Mouse (Mus musculus): ENCODE measurements around the gene BC048671. TPM values are rescaled to one million over a fixed set of nuclear protein-coding genes. Genes with fewer than 3 reads are reported as not detected.

Gene BC048671
- not detected in 2 replicates for polyA plus RNA-seq (2015; fragmentation: Nextera tagmentation; extraction: Ambion mirVana)

DNA sequence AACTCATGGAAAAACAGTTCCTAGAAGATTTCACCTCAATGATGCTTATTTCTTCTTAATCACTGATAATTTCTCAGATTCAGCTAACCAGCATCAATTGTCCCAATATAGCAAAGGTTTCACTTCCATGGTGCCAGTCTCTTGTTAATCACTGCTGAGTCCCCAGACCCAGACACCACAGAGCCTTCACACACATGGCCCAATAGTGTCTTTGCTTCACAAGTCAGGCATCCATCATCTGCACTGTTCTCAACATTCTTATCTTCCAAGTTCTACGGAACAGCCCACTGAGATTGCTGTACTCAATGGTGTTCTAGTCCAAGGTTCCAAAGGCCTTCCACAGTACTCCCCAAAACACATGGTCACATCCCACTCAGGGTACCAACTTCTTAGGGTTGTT is at the start of gene BC048671:
Gene BC048671, plus strand, starts transcription at position 301 of the 400 bp plus-strand sequence.
- Histone ChIP-seq H3K4me2 (replicated peaks) (no peak within 1 kb of the TSS), H3K9ac (replicated peaks) (no peak within 1 kb of the TSS), H3K36me3 (no peaks in the 10 kb centered on the region), H3K27ac (no peak within 1 kb of the TSS), H3K4me1 (replicated peaks) (no peaks in the 10 kb centered on the region), H3K4me3 (replicated peaks) (no peak within 1 kb of the TSS), H3K27me3 (no peaks in the 10 kb centered on the region), H3K9me3 (no peaks in the 10 kb centered on the region)
- 95% methylated on average over 1 of the region's 1 CpGs for WGBS
- no peak for ATAC-seq

DNA sequence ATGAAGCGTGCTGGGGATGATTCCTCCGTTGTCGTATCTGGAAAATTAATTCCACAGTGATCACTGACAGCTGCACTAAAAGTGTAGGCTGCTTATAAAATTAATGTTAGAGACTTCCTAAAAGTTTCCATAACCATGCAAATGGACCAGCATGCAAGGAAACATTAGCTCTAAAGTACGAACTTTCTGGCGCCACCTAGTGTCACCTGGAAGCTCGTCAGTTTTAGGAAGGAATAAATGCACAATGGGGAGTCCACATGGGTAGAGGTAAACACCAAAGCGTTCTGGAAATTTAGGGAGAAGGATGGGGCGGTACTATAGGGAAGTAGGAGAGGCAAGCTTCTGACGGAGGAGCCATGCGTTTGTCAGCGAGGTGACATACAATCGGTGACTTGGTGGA is 12.8 kb upstream of the BC048671 start:
- Histone ChIP-seq H3K4me3 (replicated peaks) (no peak overlapping the region), H3K4me1 (replicated peaks) (no peaks in the 10 kb centered on the region), H3K9me3 (peaks cover 2% of the 10 kb centered on the region; the same call in 1 of the 2 replicates), H3K27me3 (no peaks in the 10 kb centered on the region), H3K27ac (no peak overlapping the region), H3K36me3 (no peaks in the 10 kb centered on the region), H3K9ac (replicated peaks) (no peak overlapping the region), H3K4me2 (replicated peaks) (no peak overlapping the region)
- ATAC-seq: no peak
- WGBS: 55% methylated on average over 12 of the region's 12 CpGs

DNA sequence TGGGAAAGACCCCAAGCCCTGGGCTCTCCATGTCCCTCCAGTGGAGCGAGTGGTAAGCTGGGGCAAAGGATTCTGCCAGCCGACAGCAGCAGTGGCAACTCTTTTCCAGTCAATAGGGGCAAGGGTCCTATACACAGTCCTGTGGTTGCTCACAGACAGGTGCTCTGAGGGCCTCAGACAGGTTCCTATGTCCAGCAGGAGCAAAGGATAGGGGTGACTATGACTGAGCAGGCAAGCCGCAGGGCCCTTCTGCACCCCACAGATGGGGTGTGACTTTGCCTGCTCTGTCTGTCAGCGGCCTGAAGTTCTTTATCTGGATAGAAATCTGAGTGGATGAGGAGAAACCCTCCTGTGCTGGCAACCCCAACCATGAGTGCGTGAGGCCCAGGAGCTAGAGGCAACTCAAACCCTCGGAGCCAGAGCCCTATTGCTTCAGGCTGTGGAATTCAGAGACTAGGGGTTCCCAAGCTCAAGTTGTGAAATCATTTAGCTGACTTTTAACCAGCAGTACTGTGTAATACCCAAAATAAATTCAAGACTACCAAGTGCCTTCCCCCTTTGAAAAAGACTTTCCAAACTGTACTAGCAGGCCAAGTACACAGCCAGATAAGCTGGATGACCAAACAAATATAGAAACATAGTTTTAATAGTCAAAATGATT is 5.4 kb downstream of the BC048671 start:
- 91% methylated on average over 6 of the region's 6 CpGs for WGBS
- Histone ChIP-seq H3K27me3 (no peaks in the 10 kb centered on the region), H3K9me3 (peaks cover 8% of the 10 kb centered on the region; the same call in 1 of the 2 replicates), H3K36me3 (no peaks in the 10 kb centered on the region), H3K9ac (replicated peaks) (no peak overlapping the region), H3K27ac (no peak overlapping the region), H3K4me1 (replicated peaks) (no peaks in the 10 kb centered on the region), H3K4me3 (replicated peaks) (no peak overlapping the region), H3K4me2 (replicated peaks) (no peak overlapping the region)
- ATAC-seq: no peak

DNA sequence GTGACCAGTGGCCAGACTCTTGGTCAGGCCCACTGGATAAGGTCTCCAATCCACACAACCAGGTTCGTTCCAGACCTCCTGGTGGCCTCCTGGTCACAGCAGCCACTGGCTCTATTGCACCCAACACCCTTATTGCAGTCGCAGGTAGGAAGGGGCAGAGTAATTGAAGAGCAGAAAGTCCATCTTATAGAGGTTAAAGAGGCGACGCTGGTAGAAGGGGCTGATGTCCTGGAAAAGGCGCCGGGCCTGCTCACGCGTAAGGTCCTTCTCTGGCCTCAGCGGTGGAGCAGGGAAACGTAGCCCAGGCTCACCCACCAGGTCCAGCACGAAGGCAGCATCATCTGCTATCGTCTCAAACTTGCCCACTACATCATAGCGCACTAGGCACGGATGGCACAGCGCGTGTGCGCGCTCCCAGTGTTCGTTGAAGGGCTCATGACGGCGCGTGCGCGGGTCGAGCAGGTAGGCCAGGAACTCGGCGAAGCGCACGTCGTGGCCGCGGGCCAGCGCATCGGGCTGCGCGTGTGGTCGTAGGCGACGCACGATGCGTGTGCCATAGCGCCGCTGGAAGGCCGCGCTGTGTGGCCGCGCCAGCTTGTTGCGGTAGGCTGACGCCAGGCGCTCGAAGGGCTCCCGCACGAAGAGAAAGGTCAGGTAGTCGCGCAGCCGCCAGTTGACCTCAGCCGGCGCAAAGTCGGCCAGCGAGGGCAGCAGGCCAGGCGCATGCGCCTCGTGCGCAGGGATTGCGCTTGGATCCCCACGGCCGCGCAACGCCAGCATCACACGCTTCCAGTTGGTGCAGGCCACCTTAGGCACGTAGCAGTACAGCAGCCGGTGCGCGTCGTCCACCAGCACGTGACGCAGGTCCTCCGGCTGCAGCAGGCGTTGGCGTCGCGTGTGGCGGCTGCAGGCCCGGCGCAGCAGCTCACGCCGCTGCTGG is 8.1 kb downstream of the BC048671 start:
- Histone ChIP-seq H3K9ac (replicated peaks) (no peak overlapping the region), H3K4me3 (replicated peaks) (no peak overlapping the region), H3K4me2 (replicated peaks) (no peak overlapping the region), H3K4me1 (replicated peaks) (no peaks in the 10 kb centered on the region), H3K27me3 (no peaks in the 10 kb centered on the region), H3K27ac (no peak overlapping the region), H3K36me3 (no peaks in the 10 kb centered on the region), H3K9me3 (peaks cover 8% of the 10 kb centered on the region; the same call in 1 of the 2 replicates)
- 90% methylated on average over 87 of the region's 87 CpGs for WGBS
- no peak for ATAC-seq

DNA sequence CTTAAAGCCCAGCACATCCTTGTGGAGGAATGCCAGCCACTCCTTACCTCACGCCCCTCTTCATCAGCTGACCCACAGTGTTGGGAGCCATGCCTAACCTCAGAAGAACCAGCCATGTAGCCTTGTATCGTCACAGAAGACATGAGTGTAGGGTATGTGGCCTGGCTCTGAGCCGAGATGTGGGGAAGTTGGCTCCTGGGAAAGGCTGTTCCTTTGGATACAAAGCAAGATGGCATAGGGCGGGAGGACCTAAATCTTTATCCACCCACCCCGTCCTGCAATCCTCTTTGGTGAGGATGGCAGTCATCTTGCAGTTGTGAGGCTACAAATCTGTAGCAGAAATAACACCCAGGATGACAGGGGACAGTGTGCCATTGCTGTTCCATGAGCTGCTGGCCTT is 14.9 kb downstream of the BC048671 start:
- WGBS: 89% methylated on average over 5 of the region's 5 CpGs
- no peak for ATAC-seq
- Histone ChIP-seq H3K27ac (no peak overlapping the region), H3K9ac (replicated peaks) (no peak overlapping the region), H3K9me3 (no peaks in the 10 kb centered on the region), H3K4me3 (replicated peaks) (no peak overlapping the region), H3K4me2 (replicated peaks) (no peak overlapping the region), H3K4me1 (replicated peaks) (no peaks in the 10 kb centered on the region), H3K36me3 (no peaks in the 10 kb centered on the region), H3K27me3 (no peaks in the 10 kb centered on the region)

DNA sequence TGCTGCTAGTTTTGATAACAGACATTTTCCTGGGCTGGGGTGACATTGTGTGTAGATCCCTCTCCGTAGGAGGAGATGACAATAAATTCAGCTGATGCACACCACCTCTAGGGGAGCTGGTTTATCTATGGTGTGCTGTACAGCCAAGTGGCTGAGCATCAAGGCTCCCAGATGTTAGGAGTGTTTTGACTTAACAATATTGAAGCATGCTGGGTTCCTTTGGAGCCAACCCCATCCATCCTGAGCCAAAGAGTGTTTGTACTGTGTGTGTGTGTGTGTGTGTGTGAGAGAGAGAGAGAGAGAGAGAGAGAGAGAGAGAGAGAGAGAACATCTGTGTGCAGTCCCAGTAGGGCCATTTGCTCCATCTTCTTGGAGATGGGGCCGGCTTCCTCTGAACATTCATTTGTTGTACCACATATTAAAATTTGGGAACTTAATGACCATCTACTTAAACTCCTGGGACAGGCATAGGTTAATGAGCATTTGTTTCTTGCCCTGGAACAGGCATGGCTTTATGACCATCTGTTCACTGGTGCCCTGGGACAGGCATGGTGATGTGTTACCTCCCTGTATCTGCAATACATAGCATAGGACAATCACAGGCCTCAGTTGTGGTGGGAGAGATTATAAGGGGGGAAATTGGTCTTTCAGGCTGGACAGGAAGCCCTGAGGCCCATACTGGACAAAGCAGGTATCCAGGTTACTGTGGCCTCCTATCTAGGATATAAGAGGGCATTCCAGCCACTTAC is 16.7 kb downstream of the BC048671 start:
- no peak for ATAC-seq
- H3K27me3 ChIP-seq: no peaks in the 10 kb centered on the region
- 79% methylated on average over 2 of the region's 2 CpGs for WGBS
- no peaks in the 10 kb centered on the region for H3K4me1 ChIP-seq (replicated peaks)
- no peaks in the 10 kb centered on the region for H3K9me3 ChIP-seq
- H3K27ac ChIP-seq: no peak overlapping the region
- no peaks in the 10 kb centered on the region for H3K36me3 ChIP-seq
- no peak overlapping the region for H3K4me3 ChIP-seq (replicated peaks)
- H3K9ac ChIP-seq (replicated peaks): no peak overlapping the region
- H3K4me2 ChIP-seq (replicated peaks): no peak overlapping the region

DNA sequence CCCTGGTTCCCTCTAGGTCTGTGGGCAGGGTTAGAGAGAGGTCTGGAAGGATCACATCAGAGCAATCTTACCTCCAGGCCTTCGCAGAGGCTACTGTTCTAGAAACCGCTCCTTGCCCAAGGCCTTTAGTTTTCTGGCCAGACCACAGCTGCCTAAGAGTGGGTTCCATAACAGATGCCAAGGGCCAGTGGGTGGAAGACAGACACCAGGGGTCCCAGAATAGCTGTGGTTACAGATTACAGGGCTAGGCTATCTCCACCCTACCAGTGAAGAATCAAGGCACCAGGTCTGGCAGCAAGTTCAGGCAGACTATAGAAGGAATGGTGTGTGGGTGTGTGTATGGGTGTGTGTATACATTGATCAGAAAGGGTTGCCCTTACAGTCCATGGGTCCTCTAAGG is 18.0 kb downstream of the BC048671 start:
- ATAC-seq: no peak
- Histone ChIP-seq H3K27ac (no peak overlapping the region), H3K9ac (replicated peaks) (no peak overlapping the region), H3K4me2 (replicated peaks) (no peak overlapping the region), H3K27me3 (no peaks in the 10 kb centered on the region), H3K4me1 (replicated peaks) (no peaks in the 10 kb centered on the region), H3K36me3 (no peaks in the 10 kb centered on the region), H3K4me3 (replicated peaks) (no peak overlapping the region), H3K9me3 (no peaks in the 10 kb centered on the region)
- 96% methylated on average over 2 of the region's 2 CpGs for WGBS

DNA sequence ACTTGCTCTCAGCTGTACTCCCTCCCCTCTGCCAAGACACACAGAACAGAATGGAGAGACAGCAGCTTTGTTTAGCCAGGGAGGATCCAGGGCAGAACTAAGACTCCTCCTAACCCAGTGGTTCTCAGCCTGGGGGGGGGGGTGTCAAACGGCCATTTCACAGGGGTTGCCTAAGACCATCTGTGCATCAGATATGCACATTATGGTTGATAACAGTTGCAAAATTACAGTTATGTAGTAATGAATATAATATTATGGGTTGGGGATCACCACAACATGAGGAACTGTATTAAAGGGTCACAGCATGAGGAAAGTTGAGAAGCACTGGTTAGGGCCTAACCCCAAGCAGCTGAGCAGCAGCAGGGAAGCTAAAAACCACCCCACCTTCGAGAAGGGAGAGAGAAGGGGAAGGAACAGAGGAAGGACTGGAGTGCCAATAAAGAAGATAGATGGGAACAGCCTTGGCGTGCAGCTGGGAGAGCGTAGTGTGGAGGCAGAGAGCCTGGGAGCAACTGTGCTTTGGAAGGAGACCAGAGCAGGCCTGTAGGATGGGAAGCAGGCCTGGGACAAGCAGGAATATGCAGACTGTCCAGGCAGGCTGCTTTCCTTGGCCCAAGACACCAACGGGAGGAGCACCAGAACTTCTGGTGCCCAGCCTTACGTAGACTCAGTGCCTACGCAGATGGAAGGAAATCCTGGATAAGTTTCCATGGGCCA is 18.6 kb downstream of the BC048671 start:
- Histone ChIP-seq H3K9me3 (no peaks in the 10 kb centered on the region), H3K36me3 (no peaks in the 10 kb centered on the region), H3K27me3 (no peaks in the 10 kb centered on the region), H3K4me1 (replicated peaks) (no peaks in the 10 kb centered on the region), H3K4me2 (replicated peaks) (no peak overlapping the region), H3K9ac (replicated peaks) (no peak overlapping the region), H3K27ac (no peak overlapping the region), H3K4me3 (replicated peaks) (no peak overlapping the region)
- no peak for ATAC-seq
- WGBS: 86% methylated on average over 7 of the region's 7 CpGs

DNA sequence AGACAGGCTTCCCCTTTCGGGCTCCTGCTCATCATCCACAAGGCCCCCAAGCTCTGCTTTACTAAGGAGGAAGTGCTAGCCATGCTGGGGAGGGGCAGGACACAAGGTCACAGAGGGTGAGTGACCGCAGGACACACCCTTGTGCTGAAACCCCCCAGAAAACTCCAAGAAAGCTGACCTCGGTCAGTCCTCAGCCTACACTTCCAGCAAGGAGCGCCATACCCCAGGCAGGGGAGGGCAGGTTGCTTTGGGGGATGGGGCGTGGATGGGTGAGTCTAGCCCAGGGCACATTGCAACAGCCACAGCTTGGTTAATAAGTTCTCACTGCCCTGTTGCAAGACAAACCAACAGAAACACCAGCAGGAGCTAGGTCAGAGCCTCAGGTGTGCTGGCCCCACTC is 19.4 kb downstream of the BC048671 start:
- no peak overlapping the region for H3K4me2 ChIP-seq (replicated peaks)
- no peaks in the 10 kb centered on the region for H3K36me3 ChIP-seq
- no peak overlapping the region for H3K27ac ChIP-seq
- no peak for ATAC-seq
- no peak overlapping the region for H3K9ac ChIP-seq (replicated peaks)
- no peaks in the 10 kb centered on the region for H3K4me1 ChIP-seq (replicated peaks)
- no peaks in the 10 kb centered on the region for H3K9me3 ChIP-seq
- no peak overlapping the region for H3K4me3 ChIP-seq (replicated peaks)
- no peaks in the 10 kb centered on the region; the same call in 1 of the 2 replicates for H3K27me3 ChIP-seq
- WGBS: 80% methylated on average over 5 of the region's 5 CpGs

DNA sequence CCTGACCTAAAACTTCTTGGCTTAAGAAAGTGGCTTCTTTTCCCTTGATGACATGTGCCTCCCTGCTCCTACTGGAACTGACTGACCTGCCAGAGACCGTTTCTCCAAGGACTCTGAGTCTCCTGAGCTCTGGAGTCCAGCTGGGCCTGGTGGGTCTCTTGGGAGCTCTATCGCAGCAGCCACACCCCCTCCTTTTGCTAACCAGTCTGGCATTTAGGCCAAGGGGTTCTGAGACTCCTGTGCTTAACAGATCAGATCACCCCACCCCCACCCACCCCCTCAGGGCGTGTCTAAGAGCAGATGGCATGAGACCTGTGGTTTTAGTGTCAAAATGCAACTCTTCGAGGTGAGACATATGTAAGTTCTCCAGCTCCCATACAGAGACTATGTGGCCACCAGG is 20.8 kb downstream of the BC048671 start:
- WGBS: 46% methylated on average over 4 of the region's 4 CpGs
- Histone ChIP-seq H3K4me2 (replicated peaks) (no peak overlapping the region), H3K9ac (replicated peaks) (no peak overlapping the region), H3K4me1 (replicated peaks) (no peaks in the 10 kb centered on the region), H3K9me3 (no peaks in the 10 kb centered on the region), H3K4me3 (replicated peaks) (no peak overlapping the region), H3K27ac (no peak overlapping the region), H3K27me3 (no peaks in the 10 kb centered on the region; the same call in 1 of the 2 replicates), H3K36me3 (no peaks in the 10 kb centered on the region)
- ATAC-seq: no peak

DNA sequence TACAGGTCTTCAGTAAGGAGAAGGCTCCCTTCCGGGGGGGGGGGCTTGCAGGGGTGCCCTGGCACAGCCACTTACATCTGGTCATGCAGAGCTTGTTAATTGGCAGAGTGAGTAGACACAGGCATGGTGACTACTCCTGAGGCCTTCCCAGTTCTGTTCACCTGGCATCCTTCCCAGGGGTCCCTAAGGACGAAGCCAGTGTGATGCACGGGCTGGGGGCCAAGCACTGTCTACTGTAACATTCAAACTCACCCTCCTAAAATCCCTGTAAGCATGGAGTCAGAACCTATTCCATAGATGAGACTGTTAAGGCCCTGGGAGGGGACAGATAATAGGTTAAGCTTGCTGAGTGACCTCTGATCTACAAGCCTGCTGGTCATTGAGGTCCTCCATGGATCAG is 23.0 kb downstream of the BC048671 start:
- Histone ChIP-seq H3K27ac (no peak overlapping the region), H3K4me2 (replicated peaks) (no peak overlapping the region), H3K36me3 (no peaks in the 10 kb centered on the region), H3K9ac (replicated peaks) (no peak overlapping the region), H3K27me3 (no peaks in the 10 kb centered on the region; the same call in 1 of the 2 replicates), H3K9me3 (no peaks in the 10 kb centered on the region), H3K4me3 (replicated peaks) (no peak overlapping the region), H3K4me1 (replicated peaks) (no peaks in the 10 kb centered on the region)
- WGBS: 73% methylated on average over 3 of the region's 3 CpGs
- peak; percentile 19; the same call in 1 of the 2 replicates for ATAC-seq
